8 mouse cellular contexts compared by ENCODE assay signal in genomic region chr12:76255499-76255875, GRCm38 (mm10). TPM values are rescaled to one million over a fixed set of nuclear protein-coding genes. Genes with fewer than 3 reads are reported as not detected.
DNase-seq lines count a peak whose midpoint lies in the region; ATAC-seq and TF ChIP-seq lines count a peak whose summit lies in the region.

No protein-coding gene starts in this region.

- peak; percentile 13 for ATAC-seq in heart, embryonic 12.5 days (ENCODE audit: insufficient number of reproducible peaks, low FRiP score)
- ATAC-seq in liver, embryonic 12.5 days, result peak; percentile 21
- ATAC-seq in neural tube, embryonic 15.5 days (ENCODE audit: low FRiP score), result peak; percentile 54

- peak overlapping the region; percentile 71 for H3K4me3 ChIP-seq in heart, embryonic 12.5 days
- peak overlapping the region; percentile 70 for H3K4me3 ChIP-seq in bone marrow, adult 2 months (replicated peaks; ENCODE audit: control insufficient read depth, low read depth, low read length)
- peak overlapping the region; percentile 70 for H3K4me3 ChIP-seq in hindbrain, embryonic 10.5 days
- peak overlapping the region; percentile 71 for H3K4me3 ChIP-seq in liver, embryonic 12.5 days
- peak overlapping the region; percentile 71 for H3K4me3 ChIP-seq in neural tube, embryonic 15.5 days (replicated peaks)

- H3K9ac ChIP-seq in heart, embryonic 12.5 days, result peak overlapping the region; percentile 80
- peak overlapping the region; percentile 77 for H3K9ac ChIP-seq in liver, embryonic 12.5 days
- H3K9ac ChIP-seq in neural tube, embryonic 15.5 days (replicated peaks), result peak overlapping the region; percentile 75

- no peak for TF ChIP-seq CTCF in bone marrow, adult 2 months (IDR thresholded peaks at IDR 0.05; ENCODE audit: control insufficient read depth, insufficient read depth, low read length)

- TF ChIP-seq POLR2A in bone marrow, adult 2 months (IDR thresholded peaks at IDR 0.05; ENCODE audit: borderline replicate concordance, control insufficient read depth, low read depth, low read length), result no peak

- peak overlapping the region; percentile 98 for H3K4me2 ChIP-seq in heart, embryonic 12.5 days
- H3K4me2 ChIP-seq in liver, embryonic 12.5 days, result peak overlapping the region; percentile 94
- peak overlapping the region; percentile 94 for H3K4me2 ChIP-seq in neural tube, embryonic 15.5 days

- H3K27ac ChIP-seq in heart, embryonic 12.5 days (ENCODE audit: poor library complexity, severe bottlenecking), result peak overlapping the region; percentile 78
- H3K27ac ChIP-seq in bone marrow, adult 2 months (ENCODE audit: control insufficient read depth, insufficient read depth, low read depth, low read length, poor library complexity), result peak overlapping the region; percentile 39
- peak overlapping the region; percentile 89 for H3K27ac ChIP-seq in hindbrain, embryonic 10.5 days
- peak overlapping the region; percentile 76 for H3K27ac ChIP-seq in liver, embryonic 12.5 days
- peak overlapping the region; percentile 87 for H3K27ac ChIP-seq in neural tube, embryonic 15.5 days (replicated peaks)

- WGBS in heart, embryonic 12.5 days, result 0% methylated on average over 11 of the region's 11 CpGs
- 0% methylated on average over 11 of the region's 11 CpGs for WGBS in bone marrow, adult 2 months
- WGBS in hindbrain, embryonic 10.5 days, result under 1% methylated on average over 11 of the region's 11 CpGs
- 0% methylated on average over 11 of the region's 11 CpGs for WGBS in liver, embryonic 12.5 days (ENCODE audit: insufficient replicate concordance)
- WGBS in neural tube, embryonic 15.5 days, result under 1% methylated on average over 11 of the region's 11 CpGs

- H3K9me3 ChIP-seq in heart, embryonic 12.5 days (replicated peaks), result no peaks in the 10 kb centered on the region
- H3K9me3 ChIP-seq in hindbrain, embryonic 10.5 days, result no peaks in the 10 kb centered on the region
- no peaks in the 10 kb centered on the region for H3K9me3 ChIP-seq in liver, embryonic 12.5 days (replicated peaks)
- no peaks in the 10 kb centered on the region for H3K9me3 ChIP-seq in neural tube, embryonic 15.5 days (replicated peaks)

- DNase-seq in heart, adult 9 months (ENCODE audit: low spot score in 2 of 2), result no peak
- DNase-seq in hindbrain, embryonic 10.5 days (ENCODE audit: low spot score), result no peak
- no peak for DNase-seq in cerebellum, adult 11-12 months
- no peak for DNase-seq in c-Kit-positive CD71-positive TER-119-positive erythroid progenitor cells, embryonic 14.5 days (ENCODE audit: low spot score)

- no peaks in the 10 kb centered on the region for H3K27me3 ChIP-seq in heart, embryonic 12.5 days (replicated peaks)
- 0 out of 2 replicates have a peak, but pooled peaks cover 2% of the 10 kb centered on the region for H3K27me3 ChIP-seq in hindbrain, embryonic 10.5 days (ENCODE audit: insufficient read depth, poor library complexity, severe bottlenecking)
- no peaks in the 10 kb centered on the region for H3K27me3 ChIP-seq in liver, embryonic 12.5 days (replicated peaks)
- no peaks in the 10 kb centered on the region for H3K27me3 ChIP-seq in neural tube, embryonic 15.5 days (replicated peaks)

- H3K36me3 ChIP-seq in heart, embryonic 12.5 days, result no peaks in the 10 kb centered on the region
- no peaks in the 10 kb centered on the region for H3K36me3 ChIP-seq in hindbrain, embryonic 10.5 days
- peaks cover 9% of the 10 kb centered on the region; the same call in 1 of the 2 replicates for H3K36me3 ChIP-seq in liver, embryonic 12.5 days
- H3K36me3 ChIP-seq in neural tube, embryonic 15.5 days, result no peaks in the 10 kb centered on the region

- peaks cover 9% of the 10 kb centered on the region for H3K4me1 ChIP-seq in heart, embryonic 12.5 days (replicated peaks)
- H3K4me1 ChIP-seq in bone marrow, adult 2 months (ENCODE audit: control insufficient read depth, insufficient read depth, low read length), result no peaks in the 10 kb centered on the region; the same call in 1 of the 2 replicates
- H3K4me1 ChIP-seq in hindbrain, embryonic 10.5 days (replicated peaks), result peaks cover 29% of the 10 kb centered on the region
- H3K4me1 ChIP-seq in liver, embryonic 12.5 days, result peaks cover 36% of the 10 kb centered on the region
- H3K4me1 ChIP-seq in neural tube, embryonic 15.5 days, result peaks cover 24% of the 10 kb centered on the region

RNA-seq across cellular contexts. Expression of gene Mthfd1, which starts 0.4 kb away (rescaled TPM):
- 48.0 and 48.6 TPM in 2 replicates for polyA plus RNA-seq in heart, embryonic 12.5 days (2016; fragmentation: Nextera tagmentation; extraction: Ambion mirVana)
- 26.1 and 31.5 TPM in 2 replicates for polyA plus RNA-seq in bone marrow, adult 2 months (2011; ENCODE audit: insufficient read depth, insufficient read length, low replicate concordance, missing spikeins)
- polyA plus RNA-seq in hindbrain, embryonic 10.5 days (2016; fragmentation: Nextera tagmentation; extraction: Ambion mirVana), result 62.5 and 85.6 TPM in 2 replicates
- 135 and 142 TPM in 2 replicates for polyA plus RNA-seq in liver, embryonic 12.5 days (2016; fragmentation: Nextera tagmentation; extraction: Ambion mirVana)
- 29.3 and 43.5 TPM in 2 replicates for polyA plus RNA-seq in neural tube, embryonic 15.5 days (2015; fragmentation: Nextera tagmentation; extraction: Ambion mirVana)

RNA-seq across cellular contexts. Expression of gene Tex21, which starts 8.9 kb away (rescaled TPM):
- polyA plus RNA-seq in heart, embryonic 12.5 days (2016; fragmentation: Nextera tagmentation; extraction: Ambion mirVana), result 0.15 and 0.23 TPM in 2 replicates
- not detected in 2 replicates for polyA plus RNA-seq in bone marrow, adult 2 months (2011; ENCODE audit: insufficient read depth, insufficient read length, low replicate concordance, missing spikeins)
- polyA plus RNA-seq in hindbrain, embryonic 10.5 days (2016; fragmentation: Nextera tagmentation; extraction: Ambion mirVana), result not detected in 2 replicates
- polyA plus RNA-seq in liver, embryonic 12.5 days (2016; fragmentation: Nextera tagmentation; extraction: Ambion mirVana), result 0.25 TPM in 1 of 2 replicates, not detected in the other
- not detected in 2 replicates for polyA plus RNA-seq in neural tube, embryonic 15.5 days (2015; fragmentation: Nextera tagmentation; extraction: Ambion mirVana)

Comparison
In these comparisons a context has a peak if more than half of its experiments do, and no peak if none do; other contexts are left out.
1. H3K27ac ChIP-seq: peak in every context shown above with its lines; median percentile 89 in hindbrain, embryonic 10.5 days; 87 in neural tube, embryonic 15.5 days; 78 in heart, embryonic 12.5 days; 76 in liver, embryonic 12.5 days; 39 in bone marrow, adult 2 months.